7 mouse cellular contexts compared by ENCODE assay signal in genomic region chr11:43528078-43528682, GRCm38 (mm10). TPM values are rescaled to one million over a fixed set of nuclear protein-coding genes. Genes with fewer than 3 reads are reported as not detected.
DNase-seq lines count a peak whose midpoint lies in the region; ATAC-seq and TF ChIP-seq lines count a peak whose summit lies in the region.

No protein-coding gene starts in this region.

- H3K4me2 ChIP-seq in lung, embryonic 15.5 days = peak overlapping the region; percentile 74
- peak overlapping the region; percentile 88 for H3K4me2 ChIP-seq in forebrain, embryonic 14.5 days (ENCODE audit: low read length)
- peak overlapping the region; percentile 85 for H3K4me2 ChIP-seq in limb, embryonic 11.5 days (ENCODE audit: low read depth, severe bottlenecking)

- peaks cover 25% of the 10 kb centered on the region for H3K4me1 ChIP-seq in lung, embryonic 15.5 days
- H3K4me1 ChIP-seq in forebrain, embryonic 14.5 days (ENCODE audit: control insufficient read depth, insufficient read depth, low read length) = 0 out of 2 replicates have a peak, but pooled peaks cover 2% of the 10 kb centered on the region
- peaks cover 8% of the 10 kb centered on the region for H3K4me1 ChIP-seq in limb, embryonic 11.5 days (ENCODE audit: control insufficient read depth, insufficient read depth, low read length)

- peak; percentile 14; the same call in 1 of the 2 replicates for ATAC-seq in lung, embryonic 15.5 days (ENCODE audit: borderline replicate concordance, extremely low read depth, low FRiP score, low TSS enrichment)
- ATAC-seq in forebrain, embryonic 14.5 days = peak; percentile 55
- ATAC-seq in limb, embryonic 11.5 days (ENCODE audit: insufficient number of reproducible peaks, low FRiP score, low TSS enrichment, low read depth) = 0 out of 2 replicates have a peak, but pooled peaks have one; percentile 5

- H3K9me3 ChIP-seq in lung, embryonic 15.5 days = no peaks in the 10 kb centered on the region
- H3K9me3 ChIP-seq in forebrain, embryonic 14.5 days (replicated peaks; ENCODE audit: control insufficient read depth, low read length) = no peaks in the 10 kb centered on the region
- H3K9me3 ChIP-seq in limb, embryonic 11.5 days (ENCODE audit: control insufficient read depth, low read length) = no peaks in the 10 kb centered on the region

- WGBS in lung, embryonic 15.5 days = 2% methylated on average over 25 of the region's 25 CpGs
- under 1% methylated on average over 23 of the region's 25 CpGs for WGBS in forebrain, embryonic 14.5 days
- WGBS in limb, embryonic 11.5 days = under 1% methylated on average over 23 of the region's 25 CpGs

- H3K27ac ChIP-seq in lung, embryonic 15.5 days = peak overlapping the region; percentile 84
- peak overlapping the region; percentile 65; the same call in 1 of the 2 replicates for H3K27ac ChIP-seq in forebrain, embryonic 14.5 days (ENCODE audit: low read depth, low read length)
- H3K27ac ChIP-seq in limb, embryonic 11.5 days (replicated peaks; ENCODE audit: low read depth, low read length) = peak overlapping the region; percentile 82

- TF ChIP-seq CTCF in brain, embryonic 14.5 days (IDR thresholded peaks at IDR 0.05; ENCODE audit: borderline replicate concordance, extremely low read depth, insufficient read depth, insufficient read length) = peak; percentile 49; the same call in 1 of the 2 replicates

- no peak for DNase-seq in lung, postnatal 36 days
- peak; percentile 73 for DNase-seq in brain, embryonic 14.5 days (ENCODE audit: low read depth)
- peak; percentile 75 for DNase-seq in forebrain, embryonic 14.5 days (ENCODE audit: low spot score)
- DNase-seq in limb, embryonic 11.5 days (ENCODE audit: low spot score) = no peak
- DNase-seq in neural tube, embryonic 10.5 days (ENCODE audit: extremely low spot score, low spot score) = peak; percentile 78
- DNase-seq in thymus, postnatal 14 days = no peak

- TF ChIP-seq POLR2A in brain, embryonic 14.5 days (IDR thresholded peaks at IDR 0.05; ENCODE audit: borderline replicate concordance, extremely low read depth, insufficient read depth, insufficient read length, poor library complexity, severe bottlenecking) = no peak

- H3K4me3 ChIP-seq in lung, embryonic 15.5 days = peak overlapping the region; percentile 80
- peak overlapping the region; percentile 71 for H3K4me3 ChIP-seq in forebrain, embryonic 14.5 days (ENCODE audit: low read depth, low read length)
- peak overlapping the region; percentile 87 for H3K4me3 ChIP-seq in limb, embryonic 11.5 days (ENCODE audit: low read depth, low read length)

- H3K36me3 ChIP-seq in lung, embryonic 15.5 days = peaks cover 15% of the 10 kb centered on the region
- peaks cover 4% of the 10 kb centered on the region for H3K36me3 ChIP-seq in forebrain, embryonic 14.5 days (ENCODE audit: control insufficient read depth, insufficient read depth, low read length)
- no peaks in the 10 kb centered on the region for H3K36me3 ChIP-seq in limb, embryonic 11.5 days (ENCODE audit: control insufficient read depth, insufficient read depth, low read length)

- H3K27me3 ChIP-seq in lung, embryonic 15.5 days = no peaks in the 10 kb centered on the region
- H3K27me3 ChIP-seq in forebrain, embryonic 14.5 days (replicated peaks; ENCODE audit: control insufficient read depth, insufficient read depth, low read length) = no peaks in the 10 kb centered on the region
- H3K27me3 ChIP-seq in limb, embryonic 11.5 days (ENCODE audit: control insufficient read depth, insufficient read depth, low read length) = no peaks in the 10 kb centered on the region

- peak overlapping the region; percentile 90 for H3K9ac ChIP-seq in lung, embryonic 15.5 days
- peak overlapping the region; percentile 82 for H3K9ac ChIP-seq in forebrain, embryonic 14.5 days (ENCODE audit: low read length)
- H3K9ac ChIP-seq in limb, embryonic 11.5 days (ENCODE audit: low read length) = peak overlapping the region; percentile 86

RNA-seq across cellular contexts. Expression of gene Ccnjl, which starts 0.4 kb away (rescaled TPM):
- 22.6 and 23.3 TPM in 2 replicates for polyA plus RNA-seq in lung, embryonic 15.5 days (2015; fragmentation: Nextera tagmentation; extraction: Ambion mirVana)
- polyA plus RNA-seq in brain, embryonic 14.5 days (2012; rRNA removed) = 6.2 and 8.2 TPM in 2 replicates
- 7.7 and 8.7 TPM in 2 replicates for polyA plus RNA-seq in forebrain, embryonic 14.5 days (2014; fragmentation: Nextera tagmentation; extraction: Ambion mirVana)
- polyA plus RNA-seq in limb, embryonic 11.5 days (2014; fragmentation: Nextera tagmentation; extraction: Ambion mirVana) = 33.8 and 34.2 TPM in 2 replicates

RNA-seq across cellular contexts. Expression of gene C1qtnf2, which starts 54.1 kb away (rescaled TPM):
- polyA plus RNA-seq in lung, embryonic 15.5 days (2015; fragmentation: Nextera tagmentation; extraction: Ambion mirVana) = 2.6 and 3.1 TPM in 2 replicates
- 5.0 and 7.2 TPM in 2 replicates for polyA plus RNA-seq in brain, embryonic 14.5 days (2012; rRNA removed)
- 5.6 and 8.7 TPM in 2 replicates for polyA plus RNA-seq in forebrain, embryonic 14.5 days (2014; fragmentation: Nextera tagmentation; extraction: Ambion mirVana)
- polyA plus RNA-seq in limb, embryonic 11.5 days (2014; fragmentation: Nextera tagmentation; extraction: Ambion mirVana) = 0.38 and 0.93 TPM in 2 replicates

RNA-seq across cellular contexts. Expression of gene 4933415A04Rik, which starts 58.7 kb away (rescaled TPM):
- polyA plus RNA-seq in lung, embryonic 15.5 days (2015; fragmentation: Nextera tagmentation; extraction: Ambion mirVana) = 5.9 and 6.3 TPM in 2 replicates
- 0.67 and 1.2 TPM in 2 replicates for polyA plus RNA-seq in brain, embryonic 14.5 days (2012; rRNA removed)
- 1.2 and 2.0 TPM in 2 replicates for polyA plus RNA-seq in forebrain, embryonic 14.5 days (2014; fragmentation: Nextera tagmentation; extraction: Ambion mirVana)
- polyA plus RNA-seq in limb, embryonic 11.5 days (2014; fragmentation: Nextera tagmentation; extraction: Ambion mirVana) = 7.7 and 9.2 TPM in 2 replicates

Comparison
In these comparisons a context has a peak if more than half of its experiments do, and no peak if none do; other contexts are left out.
1. ATAC-seq: peak in every context shown above with its lines; median percentile 55 in forebrain, embryonic 14.5 days; 14 in lung, embryonic 15.5 days; 5 in limb, embryonic 11.5 days.
2. DNase-seq: peak in brain, embryonic 14.5 days (single experiment), forebrain, embryonic 14.5 days (single experiment) and neural tube, embryonic 10.5 days (single experiment); none in lung, postnatal 36 days (single experiment), limb, embryonic 11.5 days (single experiment) and thymus, postnatal 14 days (single experiment).
3. Peak in every context shown above with its lines, with median percentiles within 50 percentile points of each other: H3K27ac ChIP-seq, H3K4me2 ChIP-seq, H3K4me3 ChIP-seq and H3K9ac ChIP-seq.